Mouse (Mus musculus) neutrophil, adult 59 days (primary cell): Measurements from ENCODE around the gene Tmc5. TPM values are rescaled to one million over a fixed set of nuclear protein-coding genes. Genes with fewer than 3 reads are reported as not detected.

Experiments used
- total RNA-seq, 2 experiments: library from RNA; stranded (reverse); gene quantifications; 1 replicate in 1 of 2; 2 replicates in 1 of 2; pipeline ENCODE4 v1.2.4; 2023

Tmc5 gene
- under 1 TPM in 1 of 2 experiments, not detected in 1; 0.09 TPM for total RNA-seq

DNA sequence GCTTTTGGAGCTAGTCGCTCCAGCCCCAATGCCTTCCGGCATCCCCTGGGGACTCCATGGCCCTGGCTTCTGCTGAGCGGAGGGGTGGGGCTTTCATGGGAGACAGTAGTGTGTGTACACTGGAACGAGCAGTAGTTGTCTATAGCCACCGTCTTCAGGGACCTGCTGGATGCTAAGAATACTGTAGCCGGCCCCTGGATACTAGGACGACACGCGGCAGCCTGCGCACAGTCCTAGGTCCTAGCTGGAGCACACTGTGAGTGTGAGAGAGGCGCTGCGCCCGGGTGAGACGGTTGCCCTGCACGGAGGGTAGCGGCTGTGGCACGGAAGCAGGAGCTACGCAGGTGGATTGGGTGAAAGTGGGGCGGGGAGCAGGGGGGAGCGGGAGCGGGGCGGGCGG is at the start of gene Tmc5:
Tmc5 (plus strand) TSS at position 97 of the 400 bp plus-strand sequence.

DNA sequence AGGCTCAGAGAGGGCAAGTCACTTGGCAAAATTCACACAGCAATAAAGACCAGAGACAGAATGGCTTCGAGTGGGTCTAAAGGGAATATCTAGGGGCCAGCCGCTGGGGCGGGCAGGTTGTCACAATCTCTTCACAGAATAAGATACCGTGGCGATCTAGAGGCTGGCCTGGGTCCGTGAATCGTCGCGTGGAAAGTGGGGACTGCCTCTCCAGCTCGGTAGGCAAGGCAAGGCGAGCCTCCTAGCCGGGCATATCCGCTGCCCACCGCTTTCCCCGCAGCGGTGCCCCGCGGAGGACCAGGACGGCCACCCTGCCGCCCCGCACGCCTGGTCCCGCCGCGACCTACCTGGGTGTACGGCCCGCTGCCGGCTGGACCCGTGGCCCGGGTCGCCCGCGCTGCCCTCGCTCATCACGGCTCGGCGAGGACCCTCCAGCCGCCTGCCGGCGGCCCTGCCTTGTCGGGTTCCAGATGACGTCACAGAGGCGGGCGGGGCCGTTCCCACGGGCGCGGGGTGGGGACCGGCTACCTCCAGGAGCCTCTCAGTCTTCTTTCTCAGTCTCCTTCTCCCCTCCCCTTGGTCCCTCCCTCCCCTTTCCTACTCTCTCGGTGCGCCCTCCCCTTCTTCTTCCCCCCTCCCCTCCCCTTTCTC is 12.7 kb upstream of the Tmc5 start, which contains the start of gene Tmc7:
Tmc7 (minus strand) TSS at position 480 of the 651 bp plus-strand sequence.

DNA sequence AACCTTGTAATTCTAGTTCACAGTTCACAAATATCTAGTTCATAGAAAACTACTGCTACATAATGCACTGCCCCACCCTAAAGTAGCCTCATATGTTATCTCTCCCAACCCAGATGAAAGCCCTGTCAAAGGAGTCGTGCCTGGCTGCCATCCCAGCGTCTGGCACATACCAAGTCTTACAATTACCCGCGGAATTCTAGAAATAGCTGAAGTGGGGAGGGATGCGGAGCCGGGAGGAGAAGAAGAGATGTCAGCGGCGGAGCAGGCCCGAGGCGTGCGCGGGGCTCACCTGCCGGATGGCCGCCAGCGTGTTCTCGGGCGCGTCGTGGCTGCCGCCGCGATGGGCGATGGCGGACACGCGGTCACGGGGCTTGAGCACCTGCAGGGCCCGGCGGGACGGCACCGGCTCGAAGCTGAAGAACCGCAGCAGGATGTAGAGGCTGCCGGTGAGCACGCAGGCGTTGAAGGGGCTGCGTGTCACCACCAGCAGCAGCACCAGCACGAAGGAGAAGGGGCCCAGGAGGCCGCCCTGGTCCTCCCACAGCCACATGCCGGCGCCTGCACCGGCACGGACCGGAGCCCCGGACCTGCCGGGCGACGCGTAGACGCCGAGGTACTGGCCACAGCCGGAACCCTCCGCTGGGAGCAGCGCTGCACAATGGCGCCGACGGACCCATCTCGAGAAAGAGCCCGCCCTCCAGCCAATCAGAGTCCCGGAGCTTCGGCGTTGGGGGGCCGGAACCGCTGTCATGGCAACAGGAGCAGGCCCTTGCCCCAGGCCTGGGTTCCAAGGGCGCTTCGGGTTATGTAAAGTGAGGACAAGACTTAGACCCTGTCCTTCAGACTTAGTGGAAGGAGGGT is 108.2 kb downstream of the Tmc5 start, which contains the start of gene Gde1:
Gde1 (minus strand) TSS at position 678 of the 861 bp plus-strand sequence.

DNA sequence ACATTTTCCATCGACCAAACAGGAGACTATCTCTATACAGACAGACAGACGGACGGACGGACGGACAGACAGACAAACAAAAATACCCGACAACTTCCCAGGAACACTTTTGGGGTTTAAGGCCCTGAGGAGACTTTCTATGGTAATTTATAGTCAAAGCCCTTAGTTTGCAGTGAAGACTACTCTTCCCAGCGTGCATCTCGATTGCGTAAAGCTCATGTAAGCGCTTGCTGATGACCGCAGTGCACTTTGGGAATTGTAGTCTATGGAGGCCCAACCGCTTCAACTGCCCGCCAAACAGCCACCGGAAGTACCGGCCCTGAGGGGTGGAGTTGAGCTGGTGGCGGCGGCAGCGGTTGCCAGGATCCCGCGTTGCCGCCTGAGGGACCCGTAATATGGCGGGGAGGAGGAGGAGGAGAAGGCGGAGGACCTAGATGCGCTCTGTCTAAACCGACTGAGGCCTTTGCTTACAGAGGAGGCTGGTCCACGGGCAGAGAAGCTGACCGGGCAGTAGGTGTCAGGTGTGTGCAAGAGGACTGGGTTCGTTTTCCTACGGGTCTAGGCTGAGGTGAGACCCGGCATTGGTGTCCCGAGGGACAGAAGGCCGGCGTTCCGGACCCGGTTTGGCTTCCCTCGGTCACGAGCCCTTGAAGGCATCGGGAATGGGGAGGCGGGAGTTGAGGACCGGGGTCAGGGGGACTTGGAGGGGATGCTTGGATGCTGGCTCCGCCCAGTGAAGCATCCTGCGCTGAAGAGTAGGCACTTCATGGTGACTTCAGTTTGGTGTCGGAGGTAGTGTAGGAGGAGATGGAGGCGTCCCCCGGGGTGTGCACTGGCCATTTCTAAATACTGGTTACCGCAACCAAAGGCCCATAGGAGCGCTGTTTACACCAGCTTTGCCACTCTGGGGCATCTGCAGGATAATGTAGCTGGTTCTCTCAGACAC is 115.4 kb downstream of the Tmc5 start, which contains the start of gene Ccp110:
Ccp110 (plus strand) TSS at position 325 of the 946 bp plus-strand sequence.

Other genes starting within 250 kb of the Tmc5 start
- not detected for gene Syt17, start 149.1 kb upstream of the Tmc5 start, total RNA-seq
- 10 to 100 TPM; 35.0 to 40.1 TPM for gene Itpripl2, start 105.3 kb upstream of the Tmc5 start, total RNA-seq
- gene Coq7, start 63.9 kb upstream of the Tmc5 start, total RNA-seq, result 1 to 10 TPM; 7.0 to 7.6 TPM
- gene Tmc7, start 12.6 kb upstream of the Tmc5 start, total RNA-seq, result 1 to 10 TPM in 1 of 2 experiments, under 1 TPM in 1; 0.99 to 1.0 TPM
- gene Gde1, start 108.5 kb downstream of the Tmc5 start, total RNA-seq, result 10 to 100 TPM; 33.6 to 34.9 TPM
- gene Ccp110, start 115.3 kb downstream of the Tmc5 start, total RNA-seq, result 1 to 10 TPM; 8.7 to 8.9 TPM
- gene Vps35l, start 142.9 kb downstream of the Tmc5 start, total RNA-seq, result 10 to 100 TPM; 49.5 to 53.8 TPM